Mouse (Mus musculus) layer of hippocampus, adult 9-10 months (tissue): ENCODE results near the gene Iqcm.
A peak's percentile ranks its signal among the peaks of the same experiment; 100 is the strongest.
"Not testable (repeated sequence)": the region's sequence is repeated elsewhere in the genome, so short reads cannot be mapped to it uniquely, and the experiment has no call there.

ENCODE experiments used
- DNase-seq: peaks from one replicate; pipeline ENCODE4 v3.0.0; 2022; ENCODE audit warnings: low spot score

Gene Iqcm

GRCm38 (mm10) chr8:75448394-75448793 lies at the start of gene Iqcm:
TSS of gene Iqcm (plus strand) at chr8:75448694.
- DNase-seq: no peak

GRCm38 (mm10) chr8:75406489-75406888 lies 42.0 kb upstream of the Iqcm start, which contains the start of gene Gm10358:
TSS of gene Gm10358 (minus strand) at chr8:75406589.
- DNase-seq: no peak

- not testable (repeated sequence) for DNase-seq
These were observed 32.8 kb upstream of the Iqcm start for GRCm38 (mm10) chr8:75415696-75416095.

- DNase-seq: peak; percentile 17
These were observed 28.3 kb downstream of the Iqcm start for GRCm38 (mm10) chr8:75476756-75477155.

- no peak for DNase-seq
These were observed 40.7 kb downstream of the Iqcm start for GRCm38 (mm10) chr8:75489035-75489678.

- no peak for DNase-seq
These were observed 60.8 kb downstream of the Iqcm start for GRCm38 (mm10) chr8:75509299-75509698.

- DNase-seq: no peak
These were observed 65.3 kb downstream of the Iqcm start for GRCm38 (mm10) chr8:75513786-75514185.

- DNase-seq: no peak
These were observed 100.8 kb downstream of the Iqcm start for GRCm38 (mm10) chr8:75549284-75549683.

- no peak for DNase-seq
These were observed 147.8 kb downstream of the Iqcm start for GRCm38 (mm10) chr8:75596281-75596680.

GRCm38 (mm10) chr8:75642958-75643357 lies 194.5 kb downstream of the Iqcm start:
- no peak for DNase-seq

GRCm38 (mm10) chr8:75659287-75659686 lies 210.8 kb downstream of the Iqcm start:
- peak; percentile 25 for DNase-seq

GRCm38 (mm10) chr8:75746561-75746960 lies 298.1 kb downstream of the Iqcm start:
- no peak for DNase-seq

GRCm38 (mm10) chr8:75755596-75755995 lies 307.1 kb downstream of the Iqcm start:
- no peak for DNase-seq

- DNase-seq: no peak
These were observed 380.1 kb downstream of the Iqcm start for GRCm38 (mm10) chr8:75828468-75829132.

GRCm38 (mm10) chr8:75835245-75835644 lies 386.8 kb downstream of the Iqcm start:
- DNase-seq: no peak

GRCm38 (mm10) chr8:75917603-75918344 lies 469.3 kb downstream of the Iqcm start:
- no peak for DNase-seq

- peak; percentile 8 for DNase-seq
These were observed 500.7 kb downstream of the Iqcm start for GRCm38 (mm10) chr8:75949166-75949565.

- DNase-seq: no peak
These were observed 507.5 kb downstream of the Iqcm start for GRCm38 (mm10) chr8:75956016-75956415.

GRCm38 (mm10) chr8:76018501-76018900 lies 570.0 kb downstream of the Iqcm start:
- no peak for DNase-seq
